Mouse (Mus musculus) ES-E14 (cell line): ENCODE data around the gene Rap1gds1. TPM values are rescaled to one million over a fixed set of nuclear protein-coding genes. Genes with fewer than 3 reads are reported as not detected.

Source experiments
- DNase-seq: peaks from one replicate; pipeline ENCODE4 v3.0.0-alpha.2; 2013; ENCODE audit warnings: low read depth, low spot score
- H3K27ac ChIP-seq: 2 replicates; pipeline ENCODE4 v1.5.1; 2012; ENCODE audit warnings: low read depth, mild to moderate bottlenecking, low read length, moderate library complexity, mixed read lengths; ENCODE audit not compliant: poor library complexity, insufficient read depth, severe bottlenecking
- H3K36me3 ChIP-seq: 2 replicates; pipeline ENCODE4 v1.6.1; 2012; ENCODE audit warnings: mild to moderate bottlenecking, low read length, moderate library complexity, mixed read lengths; ENCODE audit not compliant: control insufficient read depth, poor library complexity, insufficient read depth, severe bottlenecking
- H3K4me1 ChIP-seq, 2 experiments: fragments of 150-350 bp in 1 of 2; sonication (generic) in 1 of 2; 2 replicates each; pipeline ENCODE4 v1.6.1; 2012; ENCODE audit warnings: low read length in 2 of 2, mild to moderate bottlenecking in 1 of 2, mixed read lengths in 1 of 2; ENCODE audit not compliant: control insufficient read depth in 2 of 2, insufficient read depth in 2 of 2, poor library complexity in 1 of 2
- H3K4me3 ChIP-seq, 2 experiments: fragments of 150-350 bp in 1 of 2; sonication (generic) in 1 of 2; 2 replicates each; pipeline ENCODE4 v1.5.1; 2012; ENCODE audit warnings: low read length in 2 of 2, low read depth in 1 of 2, mild to moderate bottlenecking in 1 of 2, mixed read lengths in 1 of 2; ENCODE audit not compliant: insufficient read depth in 1 of 2, poor library complexity in 1 of 2, severe bottlenecking in 1 of 2
- H3K9ac ChIP-seq: 2 replicates; pipeline ENCODE4 v1.6.1; 2012; ENCODE audit warnings: low read depth, mild to moderate bottlenecking, low read length, mixed read lengths; ENCODE audit not compliant: poor library complexity, insufficient read depth, severe bottlenecking
- H3K9me3 ChIP-seq: fragments of 150-350 bp; sonication (generic); 2 replicates; pipeline ENCODE4 v1.6.1; 2012; ENCODE audit warnings: low read depth, mild to moderate bottlenecking, low read length; ENCODE audit not compliant: control insufficient read depth, insufficient read depth
- CHD2 ChIP-seq: IDR thresholded peaks from 2 replicates; pipeline ENCODE4 v1.6.1; 2014; ENCODE audit warnings: mild to moderate bottlenecking, low read depth, low read length, inconsistent platforms
- HCFC1 ChIP-seq: IDR thresholded peaks from 2 replicates; pipeline ENCODE4 v1.6.1; 2012; ENCODE audit warnings: low read length, inconsistent platforms, borderline replicate concordance; ENCODE audit not compliant: insufficient read depth
- MAFK ChIP-seq: IDR thresholded peaks from 2 replicates; pipeline ENCODE4 v1.6.1; 2014; ENCODE audit warnings: mild to moderate bottlenecking, low read depth, low read length, inconsistent platforms; ENCODE audit not compliant: insufficient read depth
- ZC3H11A ChIP-seq: IDR thresholded peaks from 2 replicates; pipeline ENCODE4 v1.6.1; 2012; ENCODE audit warnings: low read depth, mild to moderate bottlenecking, inconsistent platforms, low read length, borderline replicate concordance
- ZNF384 ChIP-seq: IDR thresholded peaks from 2 replicates; pipeline ENCODE4 v1.6.1; 2012; ENCODE audit warnings: low read depth, low read length, inconsistent platforms
- in situ Hi-C, 2 experiments: fragments of 600-800 bp; cut with MboI; formaldehyde crosslinking; loops; one replicate each; pipeline ENCODE4 v1.15.1; 2025; ENCODE audit warnings: low sequenced_read_pairs in 2 of 2, inconsistent platforms in 1 of 2; ENCODE audit not compliant: unreplicated experiment in 2 of 2
- total RNA-seq: library from RNA; depleted of rRNA; stranded (reverse); fragments of 300-350 nt; gene quantifications from 2 replicates; pipeline ENCODE4 v1.2.3, GENCODE M21; 2012

Rap1gds1 gene
- total RNA-seq, 1 experiment, result 21.9 TPM

DNA sequence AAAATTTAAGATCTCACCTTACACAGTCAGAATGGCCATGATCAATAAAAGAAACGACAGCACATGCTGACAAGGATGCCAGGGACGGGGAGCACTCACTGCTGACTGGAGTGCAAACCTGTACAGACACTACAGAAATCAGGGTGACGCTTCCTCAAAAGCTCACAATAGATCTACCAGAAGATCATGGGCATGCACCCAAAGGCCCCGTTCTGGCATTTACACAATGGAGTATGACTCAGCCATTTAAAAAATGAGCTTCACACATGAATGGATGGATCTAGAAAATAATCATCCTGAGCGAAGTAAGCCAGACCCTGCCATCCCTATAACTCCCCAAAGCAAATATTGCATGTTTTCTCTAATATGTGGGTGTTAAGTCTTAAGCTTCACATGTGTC lies 87.0 kb downstream of the Rap1gds1 start:
- H3K9ac ChIP-seq, result no peak overlapping the region
- H3K4me3 ChIP-seq, result no peak overlapping the region
- in situ Hi-C loops, result no loop called here
- TF ChIP-seq CHD2, result no peak
- no peak for TF ChIP-seq ZNF384
- no peak for TF ChIP-seq ZC3H11A
- TF ChIP-seq MAFK, result no peak
- TF ChIP-seq HCFC1, result no peak
- H3K36me3 ChIP-seq, result peaks cover 2% of the 10 kb centered on the region; the same call in 1 of the 2 replicates
- DNase-seq, result no peak
- no peaks in the 10 kb centered on the region for H3K9me3 ChIP-seq
- H3K4me1 ChIP-seq, result peaks cover 0 to 5% of the 10 kb centered on the region in 2 experiments; a peak in 1 of 4 replicates
- H3K27ac ChIP-seq, result no peak overlapping the region

DNA sequence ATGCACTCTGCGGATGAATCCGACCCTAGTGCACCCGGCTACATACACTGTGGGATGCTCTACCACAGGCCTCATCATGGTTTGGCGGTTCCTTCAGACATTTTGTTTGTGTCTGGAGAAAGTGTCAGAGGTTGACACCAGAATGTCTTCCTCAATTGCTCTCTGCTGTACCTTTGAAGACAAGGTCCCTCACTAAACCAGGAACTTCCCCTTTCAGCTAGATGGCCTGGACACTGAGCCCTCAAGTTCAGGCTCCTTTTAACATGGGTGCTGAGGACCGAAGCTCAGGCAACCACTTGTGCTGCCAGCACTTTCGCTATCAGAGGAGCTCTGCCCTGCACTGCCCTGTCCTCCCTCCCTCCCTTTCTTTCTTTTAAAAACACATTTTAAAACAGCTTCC lies 92.8 kb downstream of the Rap1gds1 start:
- TF ChIP-seq ZNF384 (no peak), MAFK (no peak), ZC3H11A (no peak), HCFC1 (no peak), CHD2 (no peak)
- Histone ChIP-seq H3K9me3 (no peaks in the 10 kb centered on the region), H3K36me3 (peaks cover under 1% of the 10 kb centered on the region; the same call in 1 of the 2 replicates), H3K27ac (no peak overlapping the region), H3K9ac (no peak overlapping the region), H3K4me1 (no peaks in the 10 kb centered on the region), H3K4me3 (no peak overlapping the region)
- in situ Hi-C loops, result no loop called here
- DNase-seq, result no peak

DNA sequence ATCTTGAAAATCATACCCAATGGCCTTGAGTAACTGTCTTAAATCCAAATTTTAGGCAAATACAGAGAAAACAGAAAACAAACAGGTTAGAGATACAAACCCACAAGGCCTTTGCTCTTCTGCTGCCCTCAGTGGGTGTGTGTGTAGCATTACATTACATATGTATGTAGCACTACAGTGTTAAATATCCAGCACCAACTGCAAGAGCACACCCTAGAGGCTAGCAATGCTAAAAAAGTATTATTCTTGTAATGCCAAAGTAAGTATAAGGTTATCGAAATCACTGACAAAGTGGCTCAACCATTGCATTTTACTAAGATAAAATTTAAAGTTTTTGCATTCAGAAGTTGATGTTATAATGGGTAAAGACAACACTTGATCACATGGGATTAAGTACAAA lies 97.6 kb downstream of the Rap1gds1 start:
- H3K4me3 ChIP-seq, result no peak overlapping the region
- H3K4me1 ChIP-seq, result no peaks in the 10 kb centered on the region
- no peak overlapping the region for H3K9ac ChIP-seq
- no peak overlapping the region for H3K27ac ChIP-seq
- DNase-seq, result no peak
- H3K9me3 ChIP-seq, result no peaks in the 10 kb centered on the region
- in situ Hi-C loops, result no loop called here
- TF ChIP-seq HCFC1 (no peak), CHD2 (no peak)
- no peaks in the 10 kb centered on the region for H3K36me3 ChIP-seq

DNA sequence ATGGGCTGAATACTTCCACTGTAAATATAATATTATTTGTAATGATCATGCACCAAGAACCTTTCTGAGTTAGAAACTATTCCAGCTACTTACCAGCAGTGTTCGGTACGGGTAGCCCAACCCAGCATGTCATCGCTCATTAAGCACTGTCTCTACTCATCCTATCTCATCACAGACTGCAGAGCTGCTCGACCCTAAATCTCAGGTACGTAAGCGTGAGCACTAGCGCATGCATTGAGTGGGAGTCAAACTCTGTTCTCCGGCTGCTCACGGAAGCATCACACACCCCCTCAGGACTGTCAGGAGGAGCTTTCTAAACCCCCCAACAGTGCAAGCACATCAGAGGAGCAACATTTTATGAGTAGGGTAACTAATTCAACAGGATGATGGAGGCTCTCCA lies 107.4 kb downstream of the Rap1gds1 start:
- DNase-seq, result no peak
- H3K4me1 ChIP-seq, result no peaks in the 10 kb centered on the region
- no peak overlapping the region for H3K9ac ChIP-seq
- no peaks in the 10 kb centered on the region; the same call in 1 of the 2 replicates for H3K36me3 ChIP-seq
- H3K4me3 ChIP-seq, result no peak overlapping the region
- TF ChIP-seq ZC3H11A (no peak), CHD2 (no peak), ZNF384 (no peak)
- H3K9me3 ChIP-seq, result no peaks in the 10 kb centered on the region
- no peak overlapping the region for H3K27ac ChIP-seq
- in situ Hi-C loops, result no loop called here

DNA sequence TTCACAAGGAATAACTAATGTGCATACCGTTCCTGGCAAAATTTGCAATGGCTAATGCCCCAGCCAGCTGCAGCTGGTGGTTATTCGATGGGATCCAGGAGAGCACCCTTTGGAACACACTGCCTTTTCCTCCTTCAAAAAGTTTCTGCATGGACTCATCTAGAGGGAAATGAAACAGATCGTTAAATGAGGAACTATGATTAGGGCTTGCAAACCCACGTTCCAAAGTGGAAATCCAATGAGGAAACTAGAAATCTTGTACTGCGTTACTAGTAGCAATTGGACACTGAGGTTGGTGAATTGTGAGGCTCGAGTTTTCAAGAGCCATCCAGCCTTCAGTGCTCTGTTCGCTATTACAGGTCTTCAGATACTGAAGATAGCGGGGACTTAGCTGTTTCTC lies 116.5 kb downstream of the Rap1gds1 start:
- in situ Hi-C loops, result no loop called here
- TF ChIP-seq MAFK (no peak), ZC3H11A (no peak), HCFC1 (no peak), ZNF384 (no peak), CHD2 (no peak)
- H3K36me3 ChIP-seq, result peaks cover 6% of the 10 kb centered on the region

More for the DNA sequence above, 116.5 kb downstream of the Rap1gds1 start:
- no peak for DNase-seq
- Histone ChIP-seq H3K9me3 (no peaks in the 10 kb centered on the region), H3K4me1 (no peaks in the 10 kb centered on the region), H3K9ac (no peak overlapping the region), H3K27ac (no peak overlapping the region), H3K4me3 (no peak overlapping the region)
